Mouse (Mus musculus) R1 (cell line): ENCODE measurements around the gene Map2k1.
A peak's percentile ranks its signal among the peaks of the same experiment; 100 is the strongest.

Source experiments
- DNase-seq: peaks from one replicate; pipeline ENCODE4 v3.0.0-alpha.2; 2018; ENCODE audit warnings: low read depth, low spot score

The Map2k1 gene

DNA sequence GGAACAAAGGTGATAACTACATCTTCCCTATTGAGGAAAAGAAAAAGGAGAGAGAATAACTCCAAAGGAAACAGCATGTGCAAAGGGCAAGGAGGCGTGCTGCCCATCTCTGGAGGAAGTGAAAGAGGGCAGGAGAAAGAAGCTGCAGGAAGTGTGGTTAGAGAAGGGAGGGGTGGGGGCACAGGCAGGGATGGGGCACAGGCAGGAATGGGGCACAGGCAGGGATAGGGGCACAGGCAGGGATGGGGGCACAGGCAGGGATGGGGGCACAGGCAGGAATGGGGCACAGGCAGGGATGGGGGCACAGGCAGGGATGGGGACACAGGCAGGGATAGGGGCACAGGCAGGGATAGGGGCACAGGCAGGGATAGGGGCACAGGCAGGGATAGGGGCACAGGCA is 4.1 kb downstream of the Map2k1 start:
- DNase-seq, result no peak

DNA sequence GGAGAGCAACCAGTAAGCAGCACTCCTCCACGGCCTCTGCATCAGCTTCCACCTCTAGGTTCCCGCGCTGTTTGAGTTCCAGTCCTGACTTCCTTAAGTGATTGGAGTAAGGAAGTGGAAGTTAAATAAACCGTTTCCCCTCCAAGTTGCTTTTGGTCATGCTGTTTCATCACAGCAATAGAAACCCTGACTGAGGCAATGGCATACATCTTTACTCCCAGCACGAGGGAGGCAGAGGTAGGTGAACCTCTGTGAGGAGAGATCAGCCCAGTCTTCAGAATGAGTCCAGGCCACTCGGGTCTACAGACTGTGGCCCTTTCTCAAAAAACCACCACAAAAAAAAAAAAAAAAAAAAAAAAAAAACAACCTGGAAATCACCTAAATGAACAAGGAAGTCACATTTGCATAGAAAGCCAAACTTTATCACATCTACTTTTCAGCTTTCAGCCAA is 11.0 kb downstream of the Map2k1 start:
- peak; percentile 43 for DNase-seq

DNA sequence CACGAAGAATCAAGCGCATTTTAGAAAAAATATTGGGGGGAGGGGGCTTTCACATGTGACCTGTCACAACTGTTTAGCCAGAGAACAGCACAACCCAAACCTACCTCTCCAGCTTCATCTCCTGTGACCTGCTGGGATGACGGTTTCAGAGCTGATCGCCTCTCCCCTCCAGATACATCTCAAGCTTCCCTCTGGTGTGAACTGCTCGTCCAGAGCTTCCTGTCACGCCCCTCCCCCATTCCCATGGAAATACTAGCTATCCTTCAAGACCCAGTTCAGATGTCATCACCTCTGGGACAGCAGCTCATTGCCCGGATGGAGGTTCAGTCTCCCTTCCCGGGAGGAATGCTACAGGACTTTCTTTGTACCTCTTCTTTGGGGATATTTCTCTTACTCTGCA is 12.8 kb downstream of the Map2k1 start:
- peak; percentile 88 for DNase-seq

DNA sequence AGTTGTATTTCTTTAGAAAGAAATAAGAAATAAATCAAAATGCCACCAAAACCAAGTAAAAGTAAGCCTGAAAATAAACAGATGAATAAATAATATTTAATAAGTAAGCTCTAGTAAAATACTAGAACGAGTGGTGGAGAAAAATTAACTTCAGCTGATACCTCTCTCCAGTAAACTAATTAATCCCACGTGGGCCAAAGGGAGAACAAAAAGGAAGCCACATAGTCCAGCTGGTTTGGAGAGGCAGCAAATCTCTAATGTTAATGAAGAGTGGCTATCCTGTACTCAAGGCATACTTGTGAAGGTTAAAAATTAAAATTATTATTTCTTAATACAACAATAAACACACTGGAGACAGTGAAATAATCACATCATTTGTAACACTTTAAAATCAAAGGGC is 13.3 kb downstream of the Map2k1 start:
- no peak for DNase-seq

DNA sequence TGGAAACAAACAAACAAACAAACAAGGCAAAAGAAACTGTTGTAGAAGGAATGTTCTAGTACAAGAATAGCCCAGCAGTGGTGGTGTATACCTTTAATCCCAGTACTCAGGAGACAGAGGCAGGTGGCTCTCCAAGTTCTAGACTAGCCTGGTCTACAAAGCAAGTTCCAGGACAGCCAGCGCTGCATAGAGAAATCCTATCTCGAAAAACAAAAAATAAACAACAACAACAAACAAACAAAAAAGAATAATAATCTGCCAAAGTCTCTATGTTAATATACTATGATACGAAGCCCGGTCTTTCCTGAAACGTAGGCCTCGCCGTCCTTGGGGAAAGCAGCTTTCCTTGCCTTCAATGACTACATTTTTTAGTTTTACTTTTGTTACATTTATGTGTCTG is 17.4 kb downstream of the Map2k1 start:
- DNase-seq, result no peak

DNA sequence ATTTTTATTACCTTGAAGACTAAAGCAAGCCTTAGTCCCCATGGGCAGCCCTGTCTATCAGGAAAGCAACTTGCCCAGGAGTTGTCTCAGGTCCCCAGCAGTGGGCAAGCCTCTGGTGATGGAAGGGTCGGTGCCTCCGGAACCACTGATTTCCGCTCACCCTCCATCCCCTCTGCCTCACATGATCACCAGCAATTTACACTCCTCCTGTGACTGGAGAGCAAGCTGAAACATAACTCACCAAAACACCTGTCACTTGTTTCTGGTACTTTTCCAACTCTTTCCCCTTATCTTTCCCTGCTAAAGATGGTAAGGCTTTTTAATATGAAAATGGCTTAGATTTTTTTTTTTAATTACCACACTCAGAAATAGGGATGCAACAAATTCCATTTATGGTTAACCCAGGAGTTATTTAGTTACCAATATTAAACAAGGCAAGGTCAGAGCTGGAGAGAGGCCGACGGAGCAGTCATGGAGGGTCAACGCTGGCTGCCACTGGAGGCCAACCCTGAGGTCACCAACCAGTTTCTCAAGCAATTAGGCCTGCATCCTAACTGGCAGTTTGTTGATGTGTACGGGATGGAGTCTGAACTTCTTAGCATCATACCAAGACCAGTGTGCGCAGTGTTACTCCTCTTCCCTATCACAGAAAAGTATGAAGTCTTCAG is 18.5 kb downstream of the Map2k1 start, which contains the start of gene Uchl4:
Uchl4 (plus strand) TSS at position 434 of the 668 bp plus-strand sequence.
- no peak for DNase-seq

DNA sequence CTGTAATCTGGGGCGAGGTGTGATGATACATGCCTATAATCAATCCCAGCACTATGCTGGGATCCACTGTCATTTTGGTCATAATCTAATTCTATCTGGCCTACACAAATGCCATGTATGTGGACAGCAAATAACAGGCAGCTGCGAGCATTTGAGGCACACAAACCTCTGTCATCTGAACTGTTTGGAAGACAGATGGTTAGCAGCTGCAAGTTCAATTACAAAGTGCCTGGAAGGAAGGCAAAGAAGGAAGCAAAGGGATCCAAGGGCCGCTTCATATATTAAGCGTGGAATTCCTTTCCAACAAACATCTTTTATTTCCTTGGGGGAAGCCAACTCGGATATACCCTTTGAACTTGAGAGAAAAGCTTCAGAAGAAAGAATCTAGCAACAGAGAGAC is 19.8 kb downstream of the Map2k1 start:
- no peak for DNase-seq

DNA sequence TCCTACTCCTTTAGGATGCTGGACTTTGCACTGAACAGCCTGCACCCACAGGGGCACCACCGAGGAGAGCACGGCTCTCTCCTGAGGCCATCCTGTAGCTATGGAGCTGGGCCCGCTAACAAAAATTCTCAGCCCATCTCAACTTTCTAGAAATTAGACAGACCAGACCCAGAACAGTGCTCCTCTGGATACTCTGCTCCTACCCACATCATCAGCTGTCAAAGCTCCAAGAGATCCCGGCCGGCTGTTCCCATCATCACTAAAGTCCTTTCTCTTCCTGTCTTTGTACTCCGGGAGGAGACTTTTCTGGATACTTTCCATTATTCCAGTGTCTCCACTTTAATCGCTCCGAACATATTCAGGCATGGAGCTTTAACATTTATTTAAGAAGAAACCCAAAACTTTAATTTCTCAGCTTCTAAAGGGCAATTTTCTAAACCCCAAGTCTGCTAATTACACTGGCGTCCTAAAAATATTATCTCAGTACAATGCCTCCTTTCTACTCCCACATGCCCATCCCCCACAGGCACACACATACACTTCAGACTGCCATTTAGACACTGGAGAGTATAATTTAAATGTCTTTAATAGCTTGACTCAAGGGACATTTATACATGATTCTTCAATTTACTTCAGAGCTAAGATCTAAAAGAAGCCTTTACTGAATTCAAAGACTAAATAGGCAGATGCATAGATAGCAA is 21.0 kb downstream of the Map2k1 start:
- DNase-seq, result no peak

DNA sequence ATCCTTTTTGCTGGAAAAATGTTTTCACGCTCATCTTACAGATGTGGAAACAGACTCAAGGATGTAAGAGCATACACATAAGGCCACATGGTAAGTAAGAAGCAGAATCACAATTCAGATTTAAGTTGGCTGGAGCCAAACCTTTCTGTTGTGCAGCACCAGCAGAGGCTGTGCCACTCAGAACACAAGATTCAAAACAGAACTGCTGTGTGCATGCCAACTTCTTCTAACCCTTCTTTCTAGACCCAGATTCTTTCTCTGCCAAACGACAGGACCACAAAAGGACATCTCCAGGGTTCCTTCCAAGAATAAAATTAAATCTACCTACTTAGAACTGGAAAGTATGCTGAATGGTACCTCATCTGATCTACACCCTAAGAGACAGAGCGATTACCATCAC is 21.8 kb downstream of the Map2k1 start:
- no peak for DNase-seq

DNA sequence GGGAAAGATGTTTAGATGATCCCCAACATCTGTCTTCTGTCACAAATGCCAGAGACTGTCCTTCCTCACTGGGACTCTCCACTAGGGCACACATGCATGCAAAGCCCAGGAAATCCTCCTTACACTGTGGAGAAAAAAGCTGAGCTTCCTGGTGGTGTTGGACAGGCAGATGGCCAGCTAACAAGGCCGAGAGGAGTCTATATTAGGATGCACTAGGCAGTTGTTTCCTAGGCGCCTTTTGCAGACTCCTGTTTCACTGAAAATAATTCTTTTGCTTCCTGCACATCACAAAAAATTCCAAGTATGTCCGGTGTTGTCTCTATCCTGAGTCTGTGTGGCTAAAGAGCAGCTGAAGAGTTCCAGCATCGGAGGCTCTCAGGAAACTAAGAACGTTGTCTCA is 22.3 kb downstream of the Map2k1 start:
- DNase-seq, result no peak

DNA sequence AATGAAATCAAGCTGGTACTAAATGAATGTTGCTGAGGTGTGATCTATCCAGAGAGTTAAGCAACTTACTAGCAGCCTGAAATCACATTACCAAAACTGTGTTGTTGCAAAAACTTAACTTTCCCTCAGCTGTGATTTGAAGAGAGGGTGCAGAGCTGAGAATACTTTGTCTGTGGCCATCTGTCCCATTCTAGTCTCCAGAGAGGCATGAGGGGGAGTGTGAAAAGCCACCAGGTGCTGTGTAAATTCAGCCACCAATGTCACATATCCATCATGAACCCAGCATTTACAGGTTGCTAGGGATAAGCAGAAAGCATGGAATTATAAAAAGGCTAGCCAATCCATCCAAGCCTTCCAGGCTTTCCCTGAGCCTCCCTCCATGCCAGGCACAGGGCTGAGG is 24.5 kb downstream of the Map2k1 start:
- DNase-seq, result no peak

DNA sequence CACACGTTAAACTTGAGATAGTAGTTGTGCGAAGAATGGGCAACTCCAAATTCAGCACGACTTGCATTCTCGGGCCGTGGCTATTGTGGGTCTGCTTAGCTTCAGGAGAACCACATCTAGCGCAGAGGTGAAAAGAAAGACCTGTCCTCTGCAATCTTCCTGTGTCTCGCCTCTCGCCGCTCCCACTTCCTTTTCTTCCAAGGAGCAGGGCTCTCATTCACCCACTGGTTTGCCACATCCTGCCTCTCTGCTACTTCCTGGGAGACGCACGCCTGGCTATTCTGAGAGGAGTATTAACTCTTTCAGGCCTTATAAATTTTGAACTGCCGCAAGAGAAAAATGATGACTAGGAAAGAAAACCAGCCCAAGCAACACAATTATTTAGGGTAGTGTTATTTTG is 25.7 kb downstream of the Map2k1 start:
- DNase-seq, result peak; percentile 50

DNA sequence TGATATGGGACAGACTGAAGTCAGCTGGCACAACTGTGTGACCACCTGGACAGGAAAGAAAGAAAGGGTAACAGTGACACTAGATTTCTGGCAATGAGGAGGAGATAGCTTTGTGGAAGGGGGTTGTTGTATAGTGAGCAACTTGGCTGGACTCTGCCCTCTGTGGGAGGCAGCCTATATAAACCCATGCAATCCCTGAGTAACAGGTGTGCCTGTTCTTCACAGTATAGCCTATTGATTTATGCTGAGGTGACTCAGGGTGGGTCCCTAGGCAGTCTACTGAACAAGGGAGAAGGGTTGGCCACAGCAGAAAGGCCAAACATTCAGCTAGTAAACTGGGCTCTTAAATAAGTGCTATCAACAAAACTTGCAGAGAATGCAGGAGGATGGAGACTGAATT is 27.6 kb downstream of the Map2k1 start:
- DNase-seq, result no peak

DNA sequence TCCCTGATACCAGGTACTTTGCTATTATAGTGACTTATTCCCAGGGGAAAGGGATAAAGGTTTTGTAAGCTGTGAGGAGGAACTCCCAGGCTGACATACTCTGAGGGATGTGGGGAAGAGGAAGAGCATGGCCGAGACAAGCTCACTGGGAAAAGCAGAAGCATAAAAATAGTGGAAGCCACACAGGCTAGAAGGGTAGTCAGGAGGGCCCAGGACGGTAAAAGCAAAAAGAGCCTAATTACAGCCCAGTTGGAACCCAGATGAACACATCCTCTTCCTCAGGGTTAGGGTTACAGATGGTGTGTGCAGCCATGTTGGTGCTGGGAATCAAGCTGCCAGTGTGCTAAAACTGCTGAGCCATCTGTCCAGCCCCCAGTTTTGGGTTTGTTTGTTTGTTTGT is 31.3 kb downstream of the Map2k1 start:
- no peak for DNase-seq

DNA sequence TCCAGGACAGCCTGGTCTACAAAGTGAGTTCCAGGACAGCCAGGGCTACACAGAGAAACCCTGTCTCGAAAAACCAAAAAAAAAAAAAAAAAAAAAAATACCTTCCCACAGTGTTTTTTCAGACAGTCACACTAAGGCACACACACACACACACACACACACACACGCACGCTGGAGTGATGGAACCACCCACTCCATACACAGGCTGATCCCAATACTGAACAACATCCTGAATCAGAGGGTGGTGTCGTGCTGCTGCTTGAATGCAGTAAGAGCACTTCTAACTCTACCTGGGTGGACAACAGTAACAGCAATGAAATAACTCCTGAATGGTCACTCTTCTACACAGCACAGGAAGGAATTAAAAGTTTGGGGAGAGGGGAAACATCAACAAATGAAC is 32.0 kb downstream of the Map2k1 start:
- no peak for DNase-seq

DNA sequence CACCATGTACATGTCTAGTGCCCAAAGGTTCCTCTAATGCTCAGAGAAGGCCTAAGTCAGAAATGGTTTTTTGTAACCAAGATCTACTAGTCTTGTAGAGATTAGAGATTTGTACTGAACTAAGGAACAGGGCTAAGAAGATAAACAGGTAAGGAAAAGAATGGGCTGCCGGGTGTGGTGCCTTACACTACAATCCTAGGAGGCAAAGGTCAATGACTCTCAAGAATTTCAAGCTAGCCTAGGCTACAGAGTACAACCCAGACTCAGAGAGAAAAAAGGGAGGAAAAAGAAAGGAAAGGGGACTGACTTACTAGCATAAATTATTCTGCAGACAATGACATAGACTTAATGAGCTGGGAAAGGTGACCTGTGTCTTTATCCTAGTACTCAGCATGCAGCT is 32.8 kb downstream of the Map2k1 start:
- DNase-seq, result peak; percentile 41

DNA sequence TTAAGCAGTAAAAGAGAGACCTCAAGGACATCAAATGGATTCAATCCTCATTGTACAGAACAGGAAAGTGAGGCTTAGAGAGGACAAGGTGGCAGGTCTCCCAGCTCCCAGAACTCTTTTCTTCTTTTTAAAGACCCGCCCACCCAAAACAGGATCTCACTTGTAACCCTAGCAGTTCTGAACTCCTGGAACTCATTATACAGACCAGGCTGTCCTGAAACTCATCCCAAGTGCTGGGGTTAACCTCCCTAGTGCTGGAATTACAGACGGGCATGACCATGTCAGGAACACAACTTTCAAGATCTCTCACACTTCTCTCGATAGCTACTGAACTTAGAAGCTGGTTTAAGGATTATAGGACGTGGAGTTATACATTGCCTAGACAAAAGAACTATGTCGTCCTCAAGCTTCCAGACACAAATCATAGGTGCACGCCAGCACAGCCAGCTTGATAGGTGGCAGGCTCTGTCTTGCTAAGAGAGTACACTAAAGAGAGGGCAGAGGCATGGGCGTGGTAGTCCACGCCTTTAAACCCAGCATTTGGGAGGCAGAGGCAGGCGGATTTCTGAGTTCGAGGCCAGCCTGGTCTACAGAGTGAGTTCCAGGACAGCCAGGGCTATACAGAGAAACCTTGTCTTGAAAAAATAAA is 33.5 kb downstream of the Map2k1 start:
- DNase-seq, result peak; percentile 73

DNA sequence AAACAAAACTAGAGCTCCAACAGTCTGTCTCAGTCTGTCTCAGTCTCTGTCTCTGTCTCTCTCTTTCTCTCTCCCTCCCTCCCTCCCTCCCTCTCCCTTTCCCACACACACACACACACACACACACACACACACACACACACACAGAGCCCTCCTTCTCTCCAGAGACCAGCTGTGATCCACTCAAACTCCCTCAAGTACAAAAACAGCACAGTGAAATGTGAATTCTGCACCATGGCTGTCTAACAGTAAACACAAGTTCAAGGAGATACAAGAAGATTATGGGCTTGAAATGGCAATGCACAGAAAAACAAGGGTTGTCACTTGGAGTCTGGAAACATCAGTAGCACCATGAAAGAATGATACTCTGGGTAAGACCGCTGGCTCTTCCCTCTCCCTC is 34.1 kb downstream of the Map2k1 start:
- no peak for DNase-seq

DNA sequence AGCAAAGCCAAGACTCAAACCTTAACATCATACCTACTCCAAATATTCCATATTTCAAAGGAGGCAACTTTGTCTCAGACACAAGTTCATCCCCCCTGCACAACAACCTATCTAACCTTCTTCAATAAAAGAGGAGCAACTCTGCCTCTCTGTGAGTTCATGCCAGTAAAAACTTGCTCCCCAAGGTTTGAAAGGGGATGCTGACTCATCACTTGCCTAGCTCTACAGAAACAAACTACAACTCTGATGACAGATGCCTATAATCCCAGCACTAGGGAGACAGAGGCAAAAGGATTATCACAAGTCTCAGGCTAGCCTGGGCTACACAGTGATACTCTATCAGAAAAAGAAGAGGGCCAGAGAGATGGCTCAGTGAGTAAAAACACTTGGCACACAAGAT is 35.5 kb downstream of the Map2k1 start:
- no peak for DNase-seq

DNA sequence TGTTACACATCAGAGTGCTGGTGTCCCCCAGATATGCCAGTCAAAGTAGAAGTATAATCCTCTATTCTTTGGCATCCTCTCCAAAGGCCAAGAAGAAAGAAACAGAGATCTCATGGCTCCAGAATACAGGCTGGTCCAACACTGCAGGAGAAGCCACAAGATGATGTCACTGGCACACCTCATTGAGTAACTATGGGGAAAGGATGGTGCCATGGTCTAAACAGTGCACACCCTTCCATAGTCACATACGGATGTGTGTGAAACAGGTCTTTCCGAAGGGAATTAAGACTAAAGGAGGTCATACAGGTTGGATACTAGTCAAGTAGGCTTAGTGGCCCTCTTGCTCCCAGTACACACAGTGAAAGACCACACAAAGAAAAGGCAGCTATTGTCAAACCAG is 36.8 kb downstream of the Map2k1 start:
- DNase-seq, result no peak

DNA sequence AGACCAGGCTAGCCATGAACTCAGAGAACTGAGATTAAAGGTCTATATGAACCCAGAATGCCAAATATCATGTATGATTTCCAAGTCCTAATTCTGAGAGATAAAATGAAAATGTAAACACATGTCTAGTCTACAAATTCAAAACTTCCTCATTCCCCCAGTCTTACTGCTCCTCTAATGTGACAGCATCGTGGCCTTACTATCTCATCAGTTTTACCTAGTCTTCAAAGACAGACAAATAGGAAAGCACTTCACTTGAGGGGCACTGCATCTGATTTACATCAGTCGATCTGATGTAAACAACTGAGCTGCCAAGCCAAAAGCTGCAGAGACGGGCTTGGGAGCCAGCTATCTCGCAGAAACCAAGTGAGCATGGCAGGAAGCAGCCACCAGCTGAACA is 37.3 kb downstream of the Map2k1 start:
- no peak for DNase-seq

DNA sequence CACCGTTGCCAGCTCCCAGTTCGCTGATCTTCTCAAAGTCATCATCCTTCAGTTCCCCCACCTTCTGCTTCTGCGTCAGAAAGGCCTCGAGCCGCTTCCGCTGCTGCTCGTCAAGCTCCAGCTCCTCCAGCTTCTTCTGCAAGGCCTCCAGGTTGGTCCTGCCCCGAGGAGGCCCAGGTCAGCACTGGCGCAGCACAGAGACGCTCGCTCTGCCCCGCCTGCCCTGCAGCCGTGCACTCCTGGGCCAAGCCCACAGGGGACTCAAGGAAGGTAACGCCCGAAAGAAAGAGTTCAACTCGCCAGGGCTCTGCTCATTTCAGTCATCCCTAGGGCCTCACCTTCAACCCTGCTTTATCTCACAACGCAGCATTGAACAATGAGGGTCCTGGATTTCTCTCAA is 39.0 kb downstream of the Map2k1 start:
- peak; percentile 36 for DNase-seq

DNA sequence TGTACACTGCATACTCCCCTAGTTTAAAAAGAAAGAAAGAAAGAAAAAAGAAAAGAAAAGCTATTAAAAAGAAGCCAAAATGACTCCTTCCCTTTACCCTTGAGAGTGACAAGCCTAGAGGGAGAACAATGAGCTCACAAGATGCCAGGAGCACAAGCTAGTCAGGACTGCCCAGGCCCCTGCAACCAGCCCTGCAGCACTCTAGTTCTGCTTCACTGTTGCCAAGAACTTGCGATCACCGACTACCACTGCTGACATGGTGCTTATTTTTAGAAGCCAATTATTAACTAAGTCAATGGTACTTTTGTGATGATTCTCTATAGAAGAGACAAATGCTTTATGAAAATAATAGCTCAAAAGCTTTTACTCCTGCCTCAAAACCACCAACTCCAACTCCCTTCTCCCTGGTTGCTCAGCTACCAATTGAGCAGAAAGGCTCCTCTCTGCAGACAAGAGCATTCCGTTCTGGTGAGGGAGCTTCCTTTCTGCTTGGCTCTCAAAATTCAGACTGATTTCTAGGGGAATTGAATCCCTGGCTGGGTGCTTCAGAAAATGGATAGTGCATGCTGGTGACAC is 45.8 kb downstream of the Map2k1 start:
- DNase-seq, result no peak
